Mouse (Mus musculus): ENCODE data around the gene Lama2. TPM values are rescaled to one million over a fixed set of nuclear protein-coding genes. Genes with fewer than 3 reads are reported as not detected.

Lama2 gene
- 1.0 TPM for polyA plus RNA-seq (2017; shearing (Covaris generic))

DNA sequence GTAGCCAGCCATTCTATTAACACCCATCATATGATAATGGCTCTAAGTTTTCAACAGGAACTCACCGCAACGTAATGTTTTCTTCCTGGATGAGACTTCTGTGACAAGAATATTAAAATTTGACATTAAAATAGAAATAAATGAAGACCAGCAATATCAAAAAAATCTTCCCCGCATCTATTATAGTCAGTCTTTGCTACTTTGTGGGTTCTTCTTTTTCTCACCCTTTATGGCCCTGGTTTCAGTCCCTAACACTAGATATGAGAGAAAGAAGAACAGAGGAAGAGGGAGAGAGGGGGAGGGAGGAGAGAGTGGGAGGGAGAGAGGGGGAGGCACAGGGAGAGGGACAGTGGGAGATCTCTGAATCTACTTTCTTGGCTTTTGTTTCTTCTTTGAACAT, at the start of gene Lama2:
Lama2 (minus strand) TSS at position 101 of the 400 bp plus-strand sequence.

